Mouse (Mus musculus): ENCODE measurements around the gene Slc45a1.

Gene Slc45a1

DNA sequence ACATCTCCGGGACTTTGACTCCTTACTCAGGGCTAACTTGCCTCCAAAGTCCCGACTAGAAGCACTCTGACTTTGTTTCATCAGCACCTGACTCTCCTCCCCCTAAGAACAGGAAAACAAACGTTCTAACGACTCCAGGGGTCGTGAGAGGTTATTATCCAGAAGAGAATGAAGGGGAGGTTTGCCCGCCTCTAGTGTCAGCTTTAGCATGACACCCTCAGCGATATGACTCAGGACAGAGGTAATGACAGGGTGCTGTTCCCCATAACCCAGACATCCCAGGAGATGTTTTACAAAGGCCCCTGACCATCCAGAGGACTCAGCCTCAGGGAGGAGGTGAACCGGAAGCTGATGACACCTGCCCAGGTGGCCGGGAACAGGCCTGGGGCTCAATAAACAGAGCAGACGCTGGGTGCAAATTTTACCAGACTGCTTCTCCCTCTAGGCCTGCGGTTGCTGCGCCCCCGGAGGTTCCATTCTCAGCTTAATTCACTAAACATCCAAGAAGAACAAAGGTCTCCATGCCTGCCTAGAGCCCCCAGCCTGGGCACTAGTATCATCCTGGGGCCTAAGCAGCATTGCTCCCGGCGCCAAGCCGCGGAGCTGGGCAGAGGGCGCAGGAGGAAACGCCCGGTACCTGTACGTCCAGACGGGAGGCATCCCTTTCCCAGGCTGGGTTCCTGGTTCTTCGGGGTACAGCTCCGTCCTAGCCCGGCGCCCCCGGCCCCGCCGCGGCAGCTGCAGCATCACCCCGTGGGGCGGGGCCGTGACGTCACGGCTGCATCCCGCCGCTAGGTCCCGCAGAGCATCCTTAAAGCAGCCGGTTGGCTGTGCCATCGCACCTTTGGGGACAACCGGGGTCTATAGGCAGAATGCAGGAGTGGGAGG, at the start of gene Slc45a1:
TSS of gene Slc45a1 (minus strand) at position 785 of the 888 bp plus-strand sequence.
- peak in 1 of 2 experiments; percentile 58 for DNase-seq (ENCODE audit: low spot score in 2 of 2)

DNA sequence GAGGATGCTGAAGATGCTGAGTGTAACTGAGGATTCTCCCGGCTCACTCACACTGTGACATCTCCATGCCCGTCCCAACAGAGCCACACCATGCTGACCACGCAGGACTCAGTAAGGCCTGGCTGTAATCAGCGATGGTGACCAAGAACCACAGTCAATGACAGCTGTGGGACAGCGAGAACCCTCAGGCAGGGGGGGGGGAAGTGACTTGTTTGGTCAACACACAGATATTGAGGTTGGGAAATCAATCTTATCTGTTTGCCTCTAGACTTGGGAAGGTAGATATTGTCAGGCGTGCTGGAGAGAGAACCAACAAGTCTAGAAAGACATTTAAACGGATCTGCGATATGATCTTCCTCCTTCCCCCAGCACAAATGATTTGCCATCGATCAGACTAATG, 48.9 kb upstream of the Slc45a1 start:
- no peak for DNase-seq (ENCODE audit: low spot score in 2 of 2)

DNA sequence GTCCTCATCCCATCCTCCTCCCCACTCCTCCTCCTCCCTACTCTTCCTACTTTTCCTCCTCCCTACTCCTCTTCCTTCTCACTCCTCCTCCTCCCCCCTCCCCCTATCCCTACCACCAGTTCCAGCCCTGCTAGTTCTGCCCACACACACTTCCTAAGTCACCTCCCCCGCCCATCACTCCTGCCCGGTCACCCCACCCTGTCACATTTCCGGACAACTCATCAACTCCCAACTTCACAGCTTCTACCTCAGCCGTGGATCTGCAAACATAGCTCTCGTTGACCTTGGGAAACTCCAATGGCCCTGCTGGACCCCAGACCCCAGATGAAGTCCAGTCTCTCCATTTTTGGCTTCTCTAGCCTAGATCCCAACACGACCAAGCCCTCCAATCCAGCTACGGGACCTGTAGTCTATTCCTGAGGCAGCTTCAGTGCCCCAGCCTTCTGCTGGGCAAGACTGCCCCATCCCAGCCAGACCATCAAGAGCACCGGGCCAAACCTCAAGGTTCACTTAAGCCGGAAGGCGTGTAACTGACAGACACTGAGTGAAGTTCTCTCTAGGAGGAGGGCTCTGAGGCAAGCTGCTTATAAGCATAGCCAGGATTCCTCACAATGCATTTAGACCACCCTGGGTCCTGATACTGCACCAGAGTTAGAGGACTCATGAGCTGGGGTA, 42.6 kb upstream of the Slc45a1 start:
- DNase-seq (ENCODE audit: low spot score in 2 of 2) = no peak

DNA sequence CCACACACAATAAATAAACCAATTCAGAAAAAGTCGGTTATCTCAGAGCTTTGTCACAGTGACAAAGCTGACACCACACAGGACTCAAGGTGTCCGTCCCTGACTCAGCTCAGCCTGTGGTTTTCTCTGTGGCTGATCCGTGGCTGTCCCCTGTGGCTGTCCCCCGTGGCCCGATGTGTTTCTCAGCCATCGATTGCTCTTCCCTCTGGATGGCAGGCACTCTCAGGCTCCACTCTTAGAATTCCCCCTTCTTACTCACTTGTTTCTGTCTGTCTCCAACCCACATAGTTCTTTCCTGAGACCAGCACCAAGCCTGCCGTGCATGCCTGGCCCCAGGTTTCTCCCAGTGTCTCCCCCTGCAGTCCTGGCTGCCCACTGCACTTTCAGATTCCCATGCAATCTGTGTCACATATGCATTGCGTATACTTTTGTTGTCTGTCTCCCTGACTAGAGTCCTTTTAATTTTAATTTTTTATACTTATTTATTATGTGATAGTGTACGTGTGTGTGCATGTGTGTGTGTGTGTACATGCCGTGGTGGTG, 41.0 kb upstream of the Slc45a1 start:
- DNase-seq (ENCODE audit: low spot score in 2 of 2) = no peak

DNA sequence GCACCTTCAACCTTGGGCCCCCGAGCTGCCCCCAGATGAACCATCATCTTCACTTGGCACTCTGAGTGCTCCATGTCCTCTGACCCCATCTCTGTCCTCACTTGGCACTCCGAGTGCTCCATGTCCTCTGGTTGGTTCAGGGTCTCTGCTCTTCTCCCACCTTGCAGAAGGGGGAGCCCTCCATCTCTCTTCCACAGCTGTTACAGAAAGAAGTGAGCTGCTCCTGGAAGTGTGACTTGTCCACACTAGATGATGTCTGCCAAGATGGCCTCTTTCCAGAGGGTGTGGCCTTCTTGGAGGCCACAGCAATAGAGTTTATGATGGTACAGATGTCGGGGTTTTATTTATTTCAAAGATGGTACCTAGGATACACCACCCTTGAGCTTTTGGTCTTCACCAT, 38.8 kb upstream of the Slc45a1 start:
- no peak for DNase-seq (ENCODE audit: low spot score in 2 of 2)

DNA sequence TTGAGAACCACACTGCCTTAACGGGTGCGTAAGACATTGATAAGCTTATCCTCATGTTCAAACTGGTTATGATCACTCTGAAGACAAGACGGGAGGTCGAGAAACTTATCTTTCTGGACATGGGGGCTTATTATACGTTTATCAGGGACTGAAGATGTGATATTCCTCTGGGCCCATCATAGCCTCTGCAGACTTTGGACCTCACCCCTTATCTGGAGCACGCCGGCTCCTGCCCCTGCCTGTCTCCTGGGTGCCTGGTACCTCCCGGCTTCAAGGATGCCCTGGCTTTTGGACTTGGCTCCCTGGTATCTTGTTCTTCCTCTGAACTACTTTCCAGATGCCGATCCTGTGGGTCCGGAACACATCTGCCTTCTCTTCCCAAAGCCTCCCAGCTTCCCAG, 37.6 kb upstream of the Slc45a1 start:
- no peak for DNase-seq (ENCODE audit: low spot score in 2 of 2)

DNA sequence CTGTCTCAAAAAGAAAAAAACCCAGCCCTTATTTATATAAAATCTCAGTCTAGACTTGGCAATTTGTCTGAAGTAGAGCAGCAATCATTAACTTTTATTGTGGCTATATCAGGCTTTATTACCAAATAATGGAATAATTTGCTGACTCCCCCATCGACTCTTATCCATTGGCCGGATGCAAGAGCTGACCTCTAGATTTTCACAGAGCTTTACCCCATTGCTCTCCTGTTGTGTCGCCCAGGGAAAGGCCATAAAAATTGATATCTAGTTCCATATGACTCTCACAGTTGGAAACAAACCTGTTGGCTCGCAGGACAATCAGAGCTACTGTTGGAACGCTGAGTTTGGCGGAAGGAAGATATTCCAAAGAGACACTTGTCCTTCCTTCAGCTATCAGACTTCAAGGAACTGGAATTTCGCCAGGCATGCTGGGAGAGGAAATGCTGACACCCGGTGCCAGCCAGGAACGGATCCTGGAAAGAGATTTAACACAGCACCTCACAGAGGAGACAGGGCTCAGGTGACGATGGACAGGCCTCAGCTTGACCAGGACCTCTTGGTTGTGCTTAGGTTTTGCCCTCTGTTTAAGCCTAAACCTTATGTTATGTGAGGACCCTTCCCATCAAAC, 35.3 kb upstream of the Slc45a1 start:
- DNase-seq (ENCODE audit: low spot score in 2 of 2) = no peak

DNA sequence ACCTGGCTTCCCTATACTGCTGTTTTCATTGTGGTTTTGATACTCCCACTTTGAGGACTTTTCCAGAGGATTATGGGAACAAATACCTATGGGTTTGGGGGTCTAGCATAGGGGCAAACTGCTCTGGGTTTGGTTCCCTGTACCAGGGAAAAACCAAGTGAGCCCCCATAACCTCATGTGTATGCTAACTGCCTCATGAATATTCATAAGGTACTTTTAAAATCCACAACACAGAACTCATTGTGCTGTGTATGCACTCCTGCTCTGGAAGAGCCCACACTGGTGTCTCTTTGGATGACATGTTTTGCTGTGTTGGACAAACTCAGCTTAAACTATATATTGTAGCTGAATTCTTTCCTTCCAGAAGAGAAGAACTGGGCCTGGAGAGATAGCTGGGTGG, 34.6 kb upstream of the Slc45a1 start:
- no peak for DNase-seq (ENCODE audit: low spot score in 2 of 2)

DNA sequence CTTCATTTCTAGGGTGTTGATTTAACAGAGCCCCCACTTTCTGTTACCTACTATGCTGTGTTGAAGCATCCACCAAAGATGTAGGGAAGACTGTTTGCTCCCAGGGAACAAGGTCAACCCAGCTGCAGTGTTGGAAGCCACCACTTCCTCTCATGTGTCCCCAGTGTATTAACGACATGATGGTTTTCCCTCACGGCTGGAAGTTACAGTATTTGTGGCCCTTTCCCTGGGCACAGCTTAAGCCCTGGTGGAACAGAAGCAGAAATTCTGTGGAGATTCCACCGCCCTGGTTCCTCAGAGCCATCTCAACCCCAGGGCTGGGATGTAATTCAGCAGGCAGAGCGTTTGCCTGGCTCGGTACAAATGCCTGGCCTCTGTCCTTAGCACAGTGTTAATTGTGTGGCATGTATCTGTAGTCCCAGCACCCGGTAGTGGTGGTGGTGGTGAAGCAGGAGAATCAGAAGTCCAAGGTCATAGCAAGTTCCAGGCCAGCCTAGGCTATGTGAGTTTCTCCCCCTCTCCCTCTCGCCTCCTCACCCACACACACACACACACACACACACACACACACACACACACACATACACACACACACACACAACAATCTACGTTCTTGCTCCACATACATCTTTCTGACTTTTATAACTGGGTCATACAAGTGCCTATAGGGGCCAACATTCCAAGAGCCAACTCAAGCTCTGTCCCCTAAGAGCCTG, 34.0 kb upstream of the Slc45a1 start:
- DNase-seq (ENCODE audit: low spot score in 2 of 2) = no peak

DNA sequence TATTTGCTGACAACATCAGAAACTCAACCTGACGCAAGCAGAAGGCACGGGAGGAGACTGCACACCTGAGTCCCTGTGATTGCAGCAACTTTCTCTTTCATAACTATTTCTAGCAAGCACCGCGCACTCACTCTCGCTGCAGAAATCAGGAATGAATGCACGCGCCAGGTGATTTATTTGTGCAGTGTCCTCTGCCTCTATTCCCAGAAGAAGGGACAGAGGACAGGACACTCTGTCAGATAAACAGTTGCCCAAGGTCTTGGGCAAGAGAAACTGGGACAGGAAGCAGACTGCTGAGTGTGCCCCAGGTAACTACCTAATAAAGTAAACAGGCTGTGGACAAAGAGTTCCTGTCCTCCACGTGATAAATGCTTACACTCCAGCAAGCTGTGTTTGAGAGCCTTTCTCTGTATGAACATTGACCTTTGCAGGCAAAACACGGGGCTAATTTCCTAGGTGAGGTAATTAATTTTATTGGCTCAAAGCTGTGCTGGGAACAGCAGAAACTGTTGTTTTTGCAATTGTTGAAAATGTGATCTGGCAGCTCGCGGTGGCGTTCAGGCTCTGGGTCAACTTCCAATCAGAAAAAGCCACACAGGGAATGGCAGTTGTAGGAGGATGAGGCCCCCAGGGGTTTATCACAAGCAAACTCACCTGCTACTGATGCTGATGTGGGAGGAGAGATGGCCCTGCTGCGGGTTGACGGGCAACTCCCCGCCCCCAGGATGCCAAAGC, 33.2 kb upstream of the Slc45a1 start:
- no peak for DNase-seq (ENCODE audit: low spot score in 2 of 2)

DNA sequence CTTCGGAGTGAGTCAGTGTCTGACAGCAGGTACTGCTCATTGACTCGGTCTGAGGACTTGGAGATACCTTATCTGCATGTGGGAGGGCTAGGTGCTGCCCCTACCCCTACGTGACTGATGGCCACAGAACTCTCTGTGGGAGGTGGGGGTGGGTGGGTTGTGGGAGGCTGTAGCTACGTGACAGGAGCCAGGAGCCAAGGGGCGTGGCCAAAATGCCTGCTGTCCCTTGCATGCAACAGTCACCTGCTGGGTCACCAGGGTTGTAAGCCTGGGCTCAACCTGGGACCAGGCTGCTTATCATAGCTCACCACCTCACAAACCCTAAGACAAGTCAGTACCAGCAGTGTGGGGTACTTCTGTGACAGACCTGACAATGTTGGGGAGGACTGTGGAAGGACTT, 28.4 kb upstream of the Slc45a1 start:
- DNase-seq (ENCODE audit: low spot score in 2 of 2) = no peak

DNA sequence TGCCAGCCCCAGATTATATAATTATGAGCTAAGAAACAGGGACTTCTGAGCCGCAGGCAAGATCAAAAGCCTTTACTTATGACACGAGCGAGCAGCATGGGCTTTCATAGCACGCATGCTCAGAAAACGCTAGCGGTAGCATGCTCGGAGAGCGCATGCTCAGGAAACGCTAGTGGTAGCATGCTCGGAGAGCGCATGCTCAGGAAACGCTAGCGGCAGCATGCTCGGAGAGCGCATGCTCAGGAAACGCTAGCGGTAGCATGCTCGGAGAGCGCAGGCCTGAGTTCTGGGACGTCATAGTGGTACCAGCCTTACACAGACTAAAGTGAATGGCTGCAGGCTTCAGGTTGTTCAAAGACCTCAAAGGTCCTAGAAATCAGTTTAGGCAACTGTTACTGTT, 26.8 kb upstream of the Slc45a1 start:
- no peak for DNase-seq (ENCODE audit: low spot score in 2 of 2)

DNA sequence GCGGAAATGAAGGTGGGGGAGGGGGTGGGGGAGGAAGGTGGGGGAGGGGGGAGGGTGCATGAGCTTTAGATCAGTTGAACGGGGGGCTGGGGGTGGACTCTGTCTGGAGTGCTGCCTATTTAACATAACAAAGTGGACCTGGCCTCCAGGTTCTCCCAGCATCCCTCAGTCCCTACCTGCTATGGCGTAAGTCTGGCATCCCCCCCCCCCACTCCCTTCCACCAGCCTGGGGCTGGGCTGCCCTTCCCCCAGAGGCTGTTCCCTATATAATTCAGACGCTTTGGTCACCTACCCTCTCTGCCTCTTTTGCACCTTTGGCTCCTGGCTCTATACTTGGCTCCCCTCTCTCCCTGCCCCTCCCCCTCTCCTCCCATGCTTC, 25.9 kb upstream of the Slc45a1 start:
- DNase-seq (ENCODE audit: low spot score in 2 of 2) = no peak

DNA sequence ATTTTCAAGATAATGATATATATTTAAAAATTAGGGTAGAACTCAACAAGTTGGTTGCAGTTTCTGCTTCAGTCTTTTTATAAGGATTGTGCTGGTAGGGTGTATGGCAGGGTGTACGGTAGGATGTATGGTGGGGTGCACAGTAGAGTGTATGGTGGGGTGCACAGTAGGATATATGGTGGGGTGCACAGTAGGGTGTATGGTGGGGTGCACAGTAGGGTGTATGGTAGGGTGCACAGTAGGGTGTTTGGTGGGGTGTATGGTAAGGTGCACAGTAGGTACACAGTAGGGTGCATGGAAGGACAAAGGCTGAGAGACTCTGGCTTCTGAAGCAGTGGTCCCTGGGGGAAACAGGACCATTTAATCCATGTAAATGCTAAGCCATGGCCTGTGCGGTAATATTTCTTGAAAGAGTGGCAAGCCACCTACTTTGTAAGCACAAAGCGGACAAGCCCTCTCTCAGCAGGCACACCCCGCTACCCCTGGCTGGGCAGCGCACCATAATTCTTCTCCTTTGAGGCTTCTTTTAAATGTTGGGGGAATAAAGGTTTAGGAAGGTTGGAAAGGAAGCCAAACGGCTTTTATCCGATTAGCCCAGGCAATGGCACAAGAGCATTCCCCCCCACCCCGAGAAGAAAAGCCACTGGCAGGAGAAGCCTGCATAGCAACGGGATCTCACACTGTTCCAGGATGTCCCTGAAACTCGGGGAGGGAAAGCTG, 25.3 kb upstream of the Slc45a1 start:
- DNase-seq (ENCODE audit: low spot score in 2 of 2) = no peak

DNA sequence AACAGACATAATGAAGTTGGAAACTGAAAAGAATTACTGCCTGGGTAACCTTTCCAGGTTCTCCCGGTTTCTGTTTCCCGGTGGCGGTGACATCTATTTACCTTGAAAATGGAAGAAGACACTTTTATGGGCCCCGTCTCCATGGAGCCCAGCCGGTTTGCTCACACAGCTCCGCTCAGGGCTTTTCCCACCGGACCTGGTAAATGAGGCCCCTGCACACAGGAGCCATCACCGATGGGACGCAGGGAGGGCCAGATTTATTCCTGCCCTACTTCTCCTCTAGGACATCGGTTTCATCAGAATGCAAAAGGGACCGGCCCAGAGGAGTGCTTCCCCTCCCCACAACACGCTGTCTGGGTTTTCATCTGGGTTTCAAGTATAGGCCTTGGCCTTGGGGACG, 24.1 kb upstream of the Slc45a1 start:
- no peak for DNase-seq (ENCODE audit: low spot score in 2 of 2)

DNA sequence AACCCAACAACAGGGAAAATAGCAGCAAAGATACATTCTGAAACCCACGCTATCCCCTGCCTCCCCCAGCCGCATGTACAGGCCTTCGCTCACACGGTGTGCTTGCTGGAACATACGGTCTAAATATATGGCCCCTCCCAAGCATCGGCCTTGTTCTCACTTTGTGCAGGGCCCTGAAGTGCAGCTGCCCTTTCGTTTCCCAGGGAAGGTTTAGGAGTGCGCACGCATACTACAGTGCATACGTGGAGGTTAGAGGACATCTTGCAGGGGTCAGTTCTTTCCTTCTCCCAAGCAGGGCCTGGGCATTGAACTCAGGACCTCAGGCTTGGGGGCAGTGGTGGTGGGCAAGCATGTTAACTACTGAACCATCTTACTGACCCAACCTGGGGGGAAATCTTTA, 23.3 kb upstream of the Slc45a1 start:
- no peak for DNase-seq (ENCODE audit: low spot score in 2 of 2)

DNA sequence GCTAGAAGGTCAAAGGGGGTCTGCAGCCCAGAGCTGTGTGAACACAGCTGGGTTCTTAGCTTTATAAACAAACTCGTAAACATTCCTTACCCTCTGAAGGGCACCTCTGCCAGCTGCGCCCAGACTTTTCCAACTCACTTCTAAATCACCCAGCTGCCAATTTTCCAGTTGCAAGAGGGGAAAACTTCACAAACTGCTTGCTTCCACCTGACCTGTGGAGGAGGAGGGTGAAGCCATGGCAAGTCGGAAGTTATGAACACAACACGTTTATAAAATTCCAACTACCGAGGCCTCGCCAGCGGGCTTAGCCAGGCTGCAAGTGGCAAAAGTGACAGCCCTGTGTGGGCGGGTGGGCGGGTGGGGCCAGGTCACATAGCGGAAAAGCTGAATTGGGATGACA, 13.8 kb upstream of the Slc45a1 start:
- DNase-seq (ENCODE audit: low spot score in 2 of 2) = no peak

DNA sequence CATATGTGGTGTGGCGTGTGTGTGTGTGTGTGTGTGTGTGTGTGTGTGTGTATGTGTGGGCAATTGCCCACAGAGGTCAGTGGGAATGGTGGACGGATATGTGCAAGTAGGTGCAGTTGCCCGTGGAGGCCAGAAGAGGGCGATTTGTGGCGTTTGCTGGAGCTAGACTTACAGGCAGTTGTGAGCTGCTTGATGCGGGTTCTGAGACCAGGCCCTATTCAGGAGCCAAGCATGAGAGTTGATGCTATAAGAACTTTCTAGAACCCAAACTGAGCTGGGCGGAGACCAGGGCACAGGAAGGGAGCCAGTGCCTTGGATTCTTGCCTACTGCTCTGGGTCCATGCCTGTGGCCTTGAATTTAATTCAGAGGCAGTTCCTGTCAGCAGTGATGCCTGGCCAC, 12.8 kb upstream of the Slc45a1 start:
- DNase-seq (ENCODE audit: low spot score in 2 of 2) = no peak

DNA sequence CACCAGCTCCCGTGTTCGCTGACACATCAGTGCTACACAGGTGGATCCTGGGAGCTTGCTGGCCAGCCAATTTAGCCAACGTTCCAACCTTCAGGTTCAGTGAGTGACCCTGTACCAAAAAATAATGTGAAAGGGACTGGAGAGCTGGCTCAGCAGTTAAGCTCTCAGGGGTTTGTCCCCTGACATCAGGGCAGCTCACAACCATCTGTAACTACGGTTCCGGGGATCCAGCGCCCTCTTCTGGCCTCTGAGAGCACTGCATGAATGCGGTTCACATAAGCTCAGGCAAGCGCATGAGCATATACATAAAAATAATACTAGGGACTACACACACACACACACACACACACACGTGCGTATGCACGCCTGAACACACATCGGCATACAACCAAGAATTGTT, 11.2 kb upstream of the Slc45a1 start:
- no peak for DNase-seq (ENCODE audit: low spot score in 2 of 2)

DNA sequence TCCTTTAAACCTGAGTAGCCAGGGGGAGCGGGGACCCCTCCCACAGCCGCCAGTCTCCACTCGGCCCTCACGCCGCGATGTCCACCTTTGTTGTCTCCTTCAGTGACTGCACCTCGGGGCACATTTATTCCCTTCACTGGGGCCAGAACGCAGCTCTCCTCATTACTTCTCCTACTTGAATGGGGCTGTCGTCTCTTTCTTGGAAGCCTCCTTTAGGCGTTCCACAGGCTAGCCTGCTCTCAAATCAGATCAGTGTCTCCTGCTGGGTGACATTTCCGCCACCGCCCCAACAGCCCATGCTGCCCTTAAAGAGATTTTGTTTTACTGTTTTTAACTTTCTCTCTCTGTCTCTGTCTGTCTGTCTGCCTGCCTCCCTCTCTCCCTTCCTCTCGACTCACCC, 9.9 kb upstream of the Slc45a1 start:
- no peak for DNase-seq (ENCODE audit: low spot score in 2 of 2)

All from left cerebral cortex, adult 9 months (tissue).